Mouse (Mus musculus): ENCODE measurements around the gene Tgtp2.
"Not testable (repeated sequence)": the region's sequence is repeated elsewhere in the genome, so short reads cannot be mapped to it uniquely, and the experiment has no call there.

DNA sequence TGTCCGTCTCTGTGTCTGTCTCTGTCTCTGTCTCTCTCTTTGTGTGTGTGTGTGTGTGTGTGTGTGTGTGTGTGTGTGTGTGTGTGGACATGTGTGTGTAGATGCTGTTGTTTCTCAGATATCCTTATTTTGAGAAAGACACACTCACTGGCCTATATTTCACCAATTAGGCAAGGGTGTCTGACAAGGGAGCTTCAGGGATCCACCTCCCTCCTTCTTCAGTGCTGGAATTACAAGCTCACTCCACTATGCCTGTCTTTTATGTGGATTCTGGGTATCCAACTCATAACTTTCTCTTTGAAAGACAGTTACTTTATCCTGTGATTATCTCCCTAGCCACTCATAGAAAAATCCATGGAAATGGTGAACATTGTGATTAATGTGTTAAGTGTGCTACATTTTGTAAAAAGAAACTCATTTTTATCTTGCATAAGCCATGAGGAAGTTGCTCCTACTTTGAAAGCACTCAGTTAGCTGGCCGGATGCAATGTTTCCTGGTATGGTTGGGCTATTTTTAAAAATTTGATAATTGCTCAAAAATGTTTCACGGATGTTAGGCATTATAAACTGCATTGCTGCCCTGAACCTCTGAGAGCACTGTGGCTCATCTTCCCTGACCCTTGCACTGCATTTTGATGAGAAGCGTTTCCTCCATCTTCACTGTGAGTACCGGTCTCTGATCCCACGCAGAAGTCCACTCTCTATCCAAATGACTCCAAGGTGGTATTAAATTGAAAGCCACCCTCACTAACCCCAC lies 12.2 kb upstream of the Tgtp2 start, which contains the start of gene Ifi47:
- TF ChIP-seq CTCF (IDR thresholded peaks at IDR 0.05; ENCODE audit: control insufficient read depth, insufficient read depth, insufficient read length); MYOD1 (IDR thresholded peaks at IDR 0.05; ENCODE audit: control insufficient read depth, insufficient read length, low read depth); CEBPB (IDR thresholded peaks at IDR 0.05; ENCODE audit: low read depth); USF1 (IDR thresholded peaks at IDR 0.05; ENCODE audit: low read depth): not testable (repeated sequence)
